Mouse (Mus musculus) myocyte (in vitro differentiated cells): ENCODE data around the gene Drosha. TPM values are rescaled to one million over a fixed set of nuclear protein-coding genes. Genes with fewer than 3 reads are reported as not detected.

Experiments
- H3K27me3 ChIP-seq: one replicate; pipeline ENCODE4 v1.6.1; 2011; ENCODE audit not compliant: control insufficient read depth, insufficient read depth, insufficient read length
- H3K36me3 ChIP-seq: one replicate; pipeline ENCODE4 v1.6.1; 2011; ENCODE audit not compliant: control insufficient read depth, insufficient read depth
- H3K4me2 ChIP-seq: one replicate; pipeline ENCODE4 v1.6.1; 2011; ENCODE audit warnings: low read depth, control low read depth
- H3K4me3 ChIP-seq: one replicate; pipeline ENCODE4 v1.5.1; 2011; ENCODE audit warnings: mild to moderate bottlenecking, control low read depth, moderate library complexity
- H3K79me2 ChIP-seq: one replicate; pipeline ENCODE4 v1.6.1; 2011; ENCODE audit not compliant: control insufficient read depth, insufficient read depth
- H3ac ChIP-seq: one replicate; pipeline ENCODE4 v1.6.1; 2011; ENCODE audit not compliant: control insufficient read depth, insufficient read length
- CEBPB ChIP-seq: IDR thresholded peaks from 2 replicates; pipeline ENCODE4 v1.6.1; 2011; ENCODE audit warnings: mild to moderate bottlenecking, moderate library complexity; ENCODE audit not compliant: poor library complexity, insufficient read depth, severe bottlenecking
- E2F4 ChIP-seq: IDR thresholded peaks from one replicate; pipeline ENCODE4 v1.6.1; 2011; ENCODE audit warnings: mild to moderate bottlenecking, control low read depth, moderate library complexity; ENCODE audit not compliant: insufficient read depth
- MAX ChIP-seq: IDR thresholded peaks from one replicate; pipeline ENCODE4 v1.6.1; 2011; ENCODE audit warnings: low read depth, mild to moderate bottlenecking, control low read depth
- MYOD1 ChIP-seq, 3 experiments: IDR thresholded peaks; one replicate each; pipeline ENCODE4 v1.6.1; 2011; ENCODE audit warnings: control low read depth in 2 of 3, low read depth in 2 of 3, mild to moderate bottlenecking in 2 of 3, moderate library complexity in 1 of 3; ENCODE audit not compliant: insufficient read length in 2 of 3, control insufficient read depth in 1 of 3
- MYOG ChIP-seq, 3 experiments: IDR thresholded peaks; one replicate each; pipeline ENCODE4 v1.6.1; 2011; ENCODE audit warnings: control low read depth in 2 of 3, low read depth in 2 of 3, mild to moderate bottlenecking in 2 of 3; ENCODE audit not compliant: insufficient read length in 2 of 3, control insufficient read depth in 1 of 3, insufficient read depth in 1 of 3
- POLR2A ChIP-seq: IDR thresholded peaks from one replicate; pipeline ENCODE4 v1.6.1; 2011; ENCODE audit warnings: low read depth, mild to moderate bottlenecking, control low read depth, moderate library complexity; ENCODE audit not compliant: insufficient read length
- POLR2AphosphoS2 ChIP-seq: IDR thresholded peaks from one replicate; pipeline ENCODE4 v1.6.1; 2011; ENCODE audit warnings: low read depth, control low read depth; ENCODE audit not compliant: insufficient read length
- REST ChIP-seq: IDR thresholded peaks from one replicate; pipeline ENCODE4 v1.6.1; 2011; ENCODE audit warnings: mild to moderate bottlenecking, control low read depth, moderate library complexity; ENCODE audit not compliant: insufficient read depth, insufficient read length
- SRF ChIP-seq: IDR thresholded peaks from one replicate; pipeline ENCODE4 v1.6.1; 2011; ENCODE audit warnings: low read depth; ENCODE audit not compliant: control insufficient read depth, insufficient read length
- TCF12 ChIP-seq: IDR thresholded peaks from one replicate; pipeline ENCODE4 v1.6.1; 2011; ENCODE audit warnings: mild to moderate bottlenecking, control low read depth; ENCODE audit not compliant: poor library complexity, insufficient read depth, severe bottlenecking
- TCF3 ChIP-seq: IDR thresholded peaks from one replicate; pipeline ENCODE4 v1.6.1; 2011; ENCODE audit warnings: low read depth, control low read depth; ENCODE audit not compliant: insufficient read length
- USF1 ChIP-seq: IDR thresholded peaks from one replicate; pipeline ENCODE4 v1.6.1; 2011; ENCODE audit warnings: low read depth, mild to moderate bottlenecking, control low read depth, moderate library complexity
- polyA plus RNA-seq: library from polyadenylated mRNA; unstranded; fragments of >200 nt; fragmentation: generic; extraction: Trizol; gene quantifications from one replicate; pipeline ENCODE4 v1.2.1, GENCODE M21; 2012; ENCODE audit warnings: missing spikeins

Gene Drosha
- polyA plus RNA-seq, 1 experiment, result 40.4 TPM

GRCm38 (mm10) chr15:12789406-12789867, 35.2 kb upstream of the Drosha start:
- H3K36me3 ChIP-seq, result no peaks in the 10 kb centered on the region
- H3K79me2 ChIP-seq, result no peaks in the 10 kb centered on the region
- peaks cover 16% of the 10 kb centered on the region for H3K27me3 ChIP-seq
- no peak overlapping the region for H3K4me3 ChIP-seq
- peak overlapping the region; percentile 16 for H3K4me2 ChIP-seq
- H3ac ChIP-seq, result no peak overlapping the region
- TF ChIP-seq TCF12 (no peak), MYOG (IDR thresholded peaks at IDR 0.05; ENCODE audit: control insufficient read depth in 1 of 3, insufficient read depth in 1 of 3, insufficient read length in 2 of 3, low read depth in 2 of 3) (no peak), MAX (no peak), TCF3 (no peak), POLR2A (no peak), E2F4 (no peak), USF1 (no peak), MYOD1 (IDR thresholded peaks at IDR 0.05; ENCODE audit: control insufficient read depth in 1 of 3, insufficient read length in 2 of 3, low read depth in 2 of 3) (no peak), REST (no peak), SRF (no peak), POLR2AphosphoS2 (no peak), CEBPB (no peak)

DNA sequence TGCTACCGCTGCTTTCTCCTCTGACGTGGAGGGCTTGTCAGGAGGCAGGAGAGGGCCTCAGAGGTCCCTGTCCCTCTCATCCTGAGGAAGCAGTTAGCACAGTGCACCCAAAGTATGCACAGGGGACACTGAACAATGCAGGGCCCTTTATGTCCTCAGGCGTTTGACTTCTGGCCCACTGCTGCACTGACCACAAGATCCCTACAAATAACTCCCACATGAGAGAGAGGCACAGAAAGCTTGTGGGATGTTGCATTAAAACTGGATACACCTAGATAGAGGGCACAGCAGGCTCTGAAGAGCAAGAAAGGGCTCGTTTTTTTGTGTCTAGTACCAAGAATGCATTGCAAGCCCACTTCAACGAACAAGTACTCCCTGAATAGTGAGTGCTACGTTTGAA, 30.3 kb upstream of the Drosha start:
- TF ChIP-seq E2F4, result no peak
- no peak for TF ChIP-seq USF1
- TF ChIP-seq TCF3, result no peak
- TF ChIP-seq TCF12, result no peak
- TF ChIP-seq POLR2AphosphoS2, result no peak
- no peaks in the 10 kb centered on the region for H3K79me2 ChIP-seq
- H3K36me3 ChIP-seq, result no peaks in the 10 kb centered on the region
- no peak overlapping the region for H3K4me2 ChIP-seq
- no peak overlapping the region for H3ac ChIP-seq
- no peak overlapping the region for H3K4me3 ChIP-seq
- H3K27me3 ChIP-seq, result peaks cover 37% of the 10 kb centered on the region

DNA sequence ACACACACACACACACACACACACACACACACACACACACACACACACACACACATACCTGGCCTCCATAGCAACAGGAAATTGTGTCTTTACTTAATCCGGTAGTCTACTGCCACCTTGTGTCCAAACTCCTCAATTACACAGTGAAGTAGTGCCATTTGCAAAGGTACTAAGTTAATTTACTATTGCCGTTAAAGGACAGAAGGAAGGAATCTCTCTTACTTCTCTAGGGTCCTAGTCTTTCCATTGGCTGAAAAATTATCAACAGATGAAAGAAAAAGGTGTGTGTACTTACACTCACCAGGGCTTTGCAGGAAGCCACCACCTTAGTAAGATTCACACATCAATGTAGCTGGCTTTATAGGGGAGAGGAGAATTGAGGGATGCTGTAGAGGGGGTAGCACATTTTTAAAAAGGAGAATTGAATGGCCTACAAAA, 29.1 kb upstream of the Drosha start:
- H3ac ChIP-seq, result no peak overlapping the region
- H3K4me3 ChIP-seq, result no peak overlapping the region
- TF ChIP-seq TCF3 (no peak), TCF12 (no peak), MYOD1 (IDR thresholded peaks at IDR 0.05; ENCODE audit: control insufficient read depth in 1 of 3, insufficient read length in 2 of 3, low read depth in 2 of 3) (no peak), E2F4 (no peak), SRF (no peak), MYOG (IDR thresholded peaks at IDR 0.05; ENCODE audit: control insufficient read depth in 1 of 3, insufficient read depth in 1 of 3, insufficient read length in 2 of 3, low read depth in 2 of 3) (no peak), POLR2AphosphoS2 (no peak), POLR2A (no peak)
- peaks cover 37% of the 10 kb centered on the region for H3K27me3 ChIP-seq
- H3K36me3 ChIP-seq, result no peaks in the 10 kb centered on the region
- H3K4me2 ChIP-seq, result no peak overlapping the region
- no peaks in the 10 kb centered on the region for H3K79me2 ChIP-seq

- H3K36me3 ChIP-seq, result no peaks in the 10 kb centered on the region
- peaks cover 37% of the 10 kb centered on the region for H3K27me3 ChIP-seq
- H3K79me2 ChIP-seq, result no peaks in the 10 kb centered on the region
- no peak overlapping the region for H3K4me3 ChIP-seq
- TF ChIP-seq POLR2A (no peak), REST (no peak), TCF12 (no peak), E2F4 (no peak), MYOD1 (IDR thresholded peaks at IDR 0.05; ENCODE audit: control insufficient read depth in 1 of 3, insufficient read length in 2 of 3, low read depth in 2 of 3) (no peak), USF1 (no peak), MYOG (IDR thresholded peaks at IDR 0.05; ENCODE audit: control insufficient read depth in 1 of 3, insufficient read depth in 1 of 3, insufficient read length in 2 of 3, low read depth in 2 of 3) (no peak), TCF3 (no peak), SRF (no peak), MAX (no peak), CEBPB (no peak), POLR2AphosphoS2 (no peak)
- H3K4me2 ChIP-seq, result no peak overlapping the region
- no peak overlapping the region for H3ac ChIP-seq
These were observed 28.6 kb upstream of the Drosha start for GRCm38 (mm10) chr15:12795909-12796470.

DNA sequence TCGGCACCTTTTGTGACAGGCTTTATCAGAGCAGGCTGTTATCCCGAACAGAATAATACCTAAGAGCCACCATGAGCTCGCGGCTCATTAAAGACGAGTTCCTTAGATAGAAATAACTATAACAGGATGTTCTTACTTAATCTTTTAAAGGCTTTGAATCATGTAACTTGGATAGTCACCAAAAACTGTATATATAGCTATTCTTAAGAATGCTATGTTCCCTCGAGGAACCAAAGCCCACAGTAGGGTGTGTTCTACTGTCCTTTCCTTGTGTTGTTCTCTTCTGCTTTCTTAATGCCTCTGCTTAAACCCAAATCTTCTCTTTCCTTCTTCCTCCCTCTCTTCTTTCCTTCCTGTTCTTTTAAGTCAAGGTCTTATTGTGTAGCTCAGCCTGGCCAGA, 26.6 kb upstream of the Drosha start:
- H3K27me3 ChIP-seq, result peaks cover 30% of the 10 kb centered on the region
- TF ChIP-seq E2F4 (no peak), MYOD1 (IDR thresholded peaks at IDR 0.05; ENCODE audit: control insufficient read depth in 1 of 3, insufficient read length in 2 of 3, low read depth in 2 of 3) (no peak), MAX (no peak), REST (no peak), USF1 (no peak), TCF12 (no peak), POLR2AphosphoS2 (no peak), CEBPB (no peak), POLR2A (no peak), TCF3 (no peak), MYOG (IDR thresholded peaks at IDR 0.05; ENCODE audit: control insufficient read depth in 1 of 3, insufficient read depth in 1 of 3, insufficient read length in 2 of 3, low read depth in 2 of 3) (no peak), SRF (no peak)
- no peak overlapping the region for H3K4me2 ChIP-seq
- H3K36me3 ChIP-seq, result no peaks in the 10 kb centered on the region
- no peak overlapping the region for H3ac ChIP-seq
- no peaks in the 10 kb centered on the region for H3K79me2 ChIP-seq
- H3K4me3 ChIP-seq, result no peak overlapping the region
